Mouse (Mus musculus) bone marrow macrophage, adult 2 months (primary cell): Measurements from ENCODE around the gene Adap1.

Source experiments
- CTCF ChIP-seq: IDR thresholded peaks from 2 replicates; pipeline ENCODE4 v1.5.1; 2012; ENCODE audit warnings: low read depth, mild to moderate bottlenecking, low read length, moderate library complexity
- POLR2A ChIP-seq: IDR thresholded peaks from 2 replicates; pipeline ENCODE4 v1.6.1; 2012; ENCODE audit warnings: mild to moderate bottlenecking, low read depth, low read length, borderline replicate concordance

GRCm38 (mm10) chr5:139359244-139359643, 33.8 kb upstream of the Adap1 start:
- no peak for TF ChIP-seq CTCF
- no peak for TF ChIP-seq POLR2A
